Mouse (Mus musculus): ENCODE measurements at regions not wholly inside any gene's neighbourhood (a gene's known extent, or its start where the extent isn't known, plus 50 kb on each side); places are given as distances from the start of the nearest gene placed in this dataset.

DNA sequence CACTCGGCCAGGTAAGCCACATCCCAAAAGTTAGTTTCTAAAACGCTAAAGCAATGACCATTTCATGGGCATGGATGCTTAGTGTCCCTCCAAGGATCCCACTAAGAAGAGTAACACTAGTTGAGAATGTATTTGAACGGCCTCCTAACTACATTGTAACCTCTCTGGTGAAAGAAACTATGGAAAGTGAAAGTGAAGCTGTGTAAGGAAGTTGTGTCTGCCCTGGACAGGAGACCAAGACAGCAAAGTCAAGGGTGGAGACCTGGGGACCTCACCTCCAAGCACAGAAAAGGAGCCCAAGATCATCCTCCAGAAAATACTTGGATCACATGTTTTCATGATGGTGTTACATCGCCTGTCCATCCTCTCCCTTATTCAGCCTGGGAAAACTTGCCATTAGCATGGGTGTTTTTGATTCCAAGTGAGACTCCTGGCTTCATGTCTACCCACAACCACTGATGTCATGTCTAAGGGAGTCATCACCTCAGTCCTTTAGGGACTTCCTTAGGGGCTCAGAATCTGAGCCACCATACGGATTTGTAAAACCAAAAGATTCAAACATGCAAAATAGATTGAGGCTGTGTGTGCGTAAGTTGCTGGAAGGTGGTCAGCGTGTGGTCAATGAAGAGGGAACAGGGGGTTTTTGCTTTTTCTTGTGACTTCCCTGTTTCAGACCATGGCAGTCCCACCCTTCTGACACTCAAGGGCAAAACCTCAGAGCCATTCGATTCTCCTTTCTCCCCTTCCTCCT lies 62.4 kb upstream of the 1700016C15Rik start:
- DNase-seq (ENCODE audit: low spot score) = no peak

DNA sequence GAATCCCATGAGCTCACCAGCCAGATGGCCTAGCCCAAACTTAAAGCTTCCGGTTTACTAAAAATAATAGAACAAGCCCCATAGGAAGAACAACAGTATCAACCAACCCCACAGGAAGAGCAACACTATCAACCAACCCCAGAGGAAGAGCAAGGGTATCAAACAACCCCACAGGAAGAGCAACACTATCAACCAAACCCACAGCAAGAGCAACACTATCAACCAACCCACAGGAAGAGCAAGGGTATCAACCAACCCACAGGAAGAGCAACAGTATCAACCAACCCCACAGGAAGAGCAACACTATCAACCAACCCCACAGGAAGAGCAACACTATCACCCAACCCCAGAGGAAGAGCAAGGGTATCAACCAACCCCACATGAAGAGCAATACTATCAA lies 59.0 kb upstream of the 1700016C15Rik start:
- no peak for DNase-seq (ENCODE audit: low spot score)

GRCm38 (mm10) chr1:177676657-177677056 lies 53.0 kb upstream of the 1700016C15Rik start:
- DNase-seq (ENCODE audit: low spot score) = no peak

GRCm38 (mm10) chr1:177678832-177679231 lies 50.8 kb upstream of the 1700016C15Rik start:
- DNase-seq (ENCODE audit: low spot score) = no peak

Measured in testis, postnatal 10 days (tissue).